Mouse (Mus musculus): ENCODE measurements around the gene G430095P16Rik.

Gene G430095P16Rik

DNA sequence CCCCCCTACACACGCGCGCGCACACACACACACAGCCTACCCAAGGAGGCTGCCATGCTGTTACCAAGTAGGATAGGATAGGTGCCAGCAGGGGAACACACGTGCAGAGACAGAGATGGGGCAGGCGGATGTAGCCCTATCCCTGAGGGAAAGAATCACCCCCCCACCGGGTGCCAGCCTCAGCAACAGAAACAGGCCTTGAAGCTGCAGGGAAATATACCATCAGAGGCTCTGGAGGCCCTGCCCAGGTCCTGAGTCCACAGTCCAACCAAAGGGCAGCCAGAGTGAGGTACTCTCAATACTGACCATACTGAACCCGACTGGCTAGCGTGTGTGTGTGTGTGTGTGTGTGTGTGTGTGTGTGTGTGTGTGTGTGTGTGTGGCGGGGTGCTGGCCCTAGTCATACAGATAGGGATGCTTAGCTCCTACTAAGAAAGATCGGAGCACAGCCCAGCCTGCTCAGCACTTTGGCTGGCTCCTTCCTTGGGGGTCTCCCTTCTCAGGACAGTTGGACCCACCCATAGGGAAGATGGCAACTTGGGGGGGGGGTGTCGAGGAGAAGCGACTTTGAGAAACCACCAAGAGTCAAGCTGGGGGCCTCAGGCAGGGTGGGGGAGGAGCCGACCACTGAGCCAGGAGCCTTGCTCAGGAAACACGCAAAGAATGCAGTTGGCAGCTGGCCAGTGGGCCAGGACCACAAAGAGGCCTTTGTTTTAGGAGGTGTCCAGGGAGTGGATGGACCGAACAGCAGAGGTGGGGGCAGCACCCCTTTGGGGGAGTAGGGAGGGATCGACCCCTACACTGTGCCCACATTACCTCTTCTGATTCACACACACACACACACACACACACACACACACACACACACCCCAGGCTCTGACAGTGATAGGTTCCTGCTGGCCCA, 21.0 kb downstream of the G430095P16Rik start:
- no peak for DNase-seq

DNA sequence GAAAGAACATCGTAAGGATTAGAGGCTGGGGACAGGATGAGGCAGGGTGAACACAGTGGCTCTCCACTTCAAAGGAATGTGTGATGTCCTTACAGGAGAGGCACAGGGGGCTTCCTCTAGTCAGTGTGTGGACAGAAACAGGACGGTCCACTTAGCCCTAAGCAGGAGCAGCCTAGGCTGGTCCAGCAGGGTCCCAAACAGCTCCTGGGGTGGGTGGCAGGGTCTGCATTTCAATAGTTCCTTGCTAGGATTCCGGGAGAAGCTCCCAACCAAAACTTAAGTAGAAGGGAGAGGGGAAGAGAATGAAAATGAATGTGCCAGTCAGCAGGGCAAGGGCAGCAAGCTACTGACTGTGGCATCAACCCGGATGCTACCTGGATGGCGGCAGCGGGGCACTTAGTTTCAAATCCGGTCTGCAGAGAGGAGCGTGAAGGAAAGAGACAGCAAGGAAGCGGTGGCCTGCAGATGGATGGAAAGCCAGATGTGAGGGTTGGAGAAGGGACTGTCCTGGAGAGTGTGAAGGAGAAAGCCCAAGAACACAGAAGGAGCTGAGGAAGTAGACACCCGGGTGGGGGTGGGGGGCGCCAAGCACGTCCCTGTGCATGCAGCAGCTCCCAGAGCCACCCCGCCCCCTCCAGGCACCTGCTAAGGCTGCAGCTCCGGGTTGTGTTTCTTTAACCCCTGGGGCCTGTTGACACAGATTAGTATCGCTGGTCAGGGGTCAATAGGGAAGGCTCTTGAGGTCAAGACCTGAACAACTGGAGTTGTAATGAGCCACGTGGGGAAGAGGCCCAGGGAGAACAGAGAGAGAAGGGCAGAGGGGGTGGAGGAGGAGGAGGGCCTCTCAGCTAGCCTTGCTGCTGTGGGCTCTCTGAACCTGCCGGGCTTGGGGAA, 22.5 kb downstream of the G430095P16Rik start:
- DNase-seq = no peak

DNA sequence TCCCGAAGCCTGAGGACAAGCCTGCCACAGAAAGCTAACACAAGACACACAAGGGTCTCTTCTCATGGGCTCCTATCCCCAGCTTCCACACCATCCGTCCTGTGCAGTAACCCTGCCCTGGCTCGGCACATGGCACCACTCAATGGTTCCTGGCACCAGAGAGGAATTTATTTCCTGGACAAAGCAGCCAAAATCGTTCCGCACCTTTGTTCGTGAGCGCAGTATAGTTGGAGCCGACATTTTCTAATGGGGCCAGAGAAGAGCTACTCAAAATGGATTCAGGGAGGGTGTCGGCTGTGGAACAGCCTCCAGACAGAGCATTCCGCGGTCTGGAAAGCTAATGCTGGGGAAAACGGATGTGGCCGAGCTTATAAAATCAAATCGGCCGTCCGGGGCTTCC, 26.7 kb downstream of the G430095P16Rik start:
- no peak for DNase-seq

DNA sequence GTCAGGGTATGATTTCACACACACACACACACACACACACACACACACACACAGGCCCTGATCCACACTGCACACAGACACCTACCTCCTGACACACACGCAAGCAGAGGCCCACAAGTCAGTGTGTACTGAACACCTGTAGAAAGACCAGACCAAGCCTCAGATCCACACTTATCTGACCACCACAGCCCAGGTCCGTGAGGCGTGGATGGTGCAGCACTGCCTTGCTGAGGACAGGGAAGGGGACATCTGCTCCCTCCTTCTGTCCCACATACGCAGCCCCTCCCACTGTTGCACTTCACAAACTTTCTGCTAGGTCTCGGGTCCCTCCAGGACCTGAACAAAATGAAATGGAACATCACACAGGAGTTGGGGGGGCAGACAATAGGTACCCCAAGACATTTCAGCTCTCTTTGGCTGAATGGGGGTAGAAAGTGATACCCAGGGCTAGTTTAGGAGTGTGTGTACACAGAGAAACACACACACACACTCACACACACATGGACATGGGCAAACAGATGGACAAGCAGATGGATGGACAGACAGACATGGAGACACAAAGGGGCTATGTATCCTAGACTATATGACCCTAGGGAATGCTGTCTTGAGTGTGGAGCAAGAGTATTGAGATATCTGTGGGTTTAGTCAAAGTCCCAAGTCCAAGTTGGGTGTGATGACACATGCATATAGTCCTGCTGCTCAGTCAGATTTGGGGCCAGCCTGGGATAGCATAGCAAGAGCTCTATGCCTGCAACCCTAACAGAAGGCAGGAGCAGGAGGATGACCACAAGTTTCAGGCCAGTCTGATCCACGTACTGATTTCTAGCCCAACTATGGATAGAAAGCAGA, 30.2 kb downstream of the G430095P16Rik start:
- DNase-seq = no peak

DNA sequence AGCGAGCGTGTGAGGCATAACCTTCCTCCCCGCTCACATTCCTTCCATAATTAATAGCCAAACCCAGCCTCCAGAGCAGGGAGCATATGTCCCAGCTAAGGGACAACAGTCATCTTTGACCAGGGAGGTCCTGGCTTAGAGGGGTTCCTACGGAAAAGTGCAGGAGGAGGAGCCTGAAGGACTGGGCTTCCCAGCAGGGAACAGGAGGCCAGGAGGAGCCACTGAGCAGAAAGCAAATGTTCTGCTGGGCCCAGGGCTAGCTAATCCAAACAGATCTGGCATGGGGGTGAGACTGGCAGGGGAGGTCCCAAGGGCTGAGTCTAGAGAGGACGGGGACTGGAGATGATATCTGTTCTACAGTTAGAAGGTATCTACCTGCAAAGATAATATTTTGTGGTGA, 34.7 kb downstream of the G430095P16Rik start:
- no peak for DNase-seq

DNA sequence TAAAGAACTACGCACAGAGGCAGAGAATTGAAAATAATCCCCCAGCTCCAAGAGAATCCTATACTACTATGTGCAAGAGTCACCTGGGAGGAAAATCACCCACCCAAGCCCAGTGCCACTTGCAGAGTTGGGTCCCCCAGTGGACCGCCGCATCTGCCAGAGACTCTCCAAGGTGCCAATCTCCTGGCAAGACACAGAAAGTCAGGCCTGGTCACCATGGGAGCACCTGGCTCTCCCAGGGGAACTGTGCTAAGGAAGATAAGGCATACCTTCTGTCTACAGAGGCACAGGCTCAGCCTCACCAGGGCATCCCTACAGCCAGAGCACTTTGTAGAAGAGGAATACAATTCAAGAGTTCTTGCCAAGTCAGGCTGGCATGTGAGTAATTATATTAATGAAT, 35.5 kb downstream of the G430095P16Rik start:
- DNase-seq = no peak

DNA sequence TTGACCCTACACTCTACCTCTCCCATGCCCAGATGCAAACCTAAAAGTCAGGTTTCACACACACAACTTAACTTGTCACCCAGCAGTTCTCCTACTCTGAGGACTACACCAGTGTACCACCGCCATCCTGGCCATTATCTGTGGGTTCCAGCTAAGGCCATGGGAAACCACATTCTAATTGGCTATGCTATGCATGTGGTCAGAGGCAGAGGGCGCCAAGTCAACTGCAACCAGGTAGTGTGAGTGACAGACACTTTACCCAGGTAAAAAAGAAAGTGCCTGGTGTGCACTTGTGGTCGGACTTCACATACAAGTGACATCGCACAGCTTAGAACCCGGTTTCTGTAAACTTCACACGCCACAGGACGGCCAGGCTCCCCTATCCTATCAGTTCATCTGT, 36.3 kb downstream of the G430095P16Rik start:
- no peak for DNase-seq

DNA sequence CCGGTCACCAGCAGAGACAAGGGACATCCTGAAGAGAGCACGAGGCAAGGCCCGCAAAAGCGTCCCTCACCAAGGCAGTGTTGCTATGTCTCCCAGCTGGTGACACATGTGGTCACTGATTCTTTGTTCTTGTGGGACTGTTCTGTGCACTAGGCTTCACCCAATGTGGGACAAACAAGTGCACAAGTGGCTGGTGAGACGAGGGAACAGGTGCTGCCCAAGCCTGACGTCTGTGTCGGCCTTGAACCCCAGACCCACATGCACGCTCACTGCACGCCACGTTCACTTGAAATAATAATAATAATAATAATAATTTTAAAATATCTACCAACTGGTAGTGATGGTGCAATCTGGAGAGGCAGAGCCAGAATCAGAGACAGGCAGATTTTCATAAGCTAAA, 36.9 kb downstream of the G430095P16Rik start:
- DNase-seq = no peak

DNA sequence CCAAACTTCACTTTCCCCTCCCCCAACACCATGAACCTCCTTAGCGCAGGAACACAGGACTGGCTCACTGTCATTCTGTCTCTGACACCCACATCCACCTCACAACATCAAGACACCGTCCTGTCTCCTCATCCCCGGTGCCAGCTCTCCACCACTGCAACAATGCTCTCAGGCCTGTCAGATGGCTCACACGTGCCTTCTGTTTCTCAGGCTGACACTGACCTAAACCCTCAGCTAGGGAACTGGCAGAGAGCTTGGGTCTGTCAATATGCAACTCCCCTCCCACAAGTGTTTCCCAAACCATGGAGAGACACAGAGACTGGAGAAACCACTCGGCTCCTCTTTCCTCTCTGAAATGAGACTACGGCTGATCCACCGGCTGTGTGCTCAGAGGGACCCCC, 37.6 kb downstream of the G430095P16Rik start:
- no peak for DNase-seq

DNA sequence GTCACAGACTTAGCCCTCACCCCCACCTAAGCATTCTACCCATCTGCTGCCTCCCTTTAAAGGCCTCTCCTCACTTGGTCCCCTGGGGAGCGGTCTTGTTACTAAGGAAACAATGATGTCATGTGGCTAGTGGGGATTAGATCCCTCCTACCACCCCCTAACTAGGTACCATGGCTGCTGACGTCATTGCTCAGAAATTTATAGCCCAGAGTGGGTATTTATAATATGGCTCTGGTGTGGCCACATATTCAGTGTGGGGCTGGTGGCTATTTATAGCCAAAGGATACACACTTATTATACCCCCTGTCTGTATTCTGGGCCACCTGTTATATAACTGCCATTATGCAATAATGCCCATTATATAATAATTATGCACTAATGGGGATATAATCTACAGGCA, 38.1 kb downstream of the G430095P16Rik start:
- no peak for DNase-seq

DNA sequence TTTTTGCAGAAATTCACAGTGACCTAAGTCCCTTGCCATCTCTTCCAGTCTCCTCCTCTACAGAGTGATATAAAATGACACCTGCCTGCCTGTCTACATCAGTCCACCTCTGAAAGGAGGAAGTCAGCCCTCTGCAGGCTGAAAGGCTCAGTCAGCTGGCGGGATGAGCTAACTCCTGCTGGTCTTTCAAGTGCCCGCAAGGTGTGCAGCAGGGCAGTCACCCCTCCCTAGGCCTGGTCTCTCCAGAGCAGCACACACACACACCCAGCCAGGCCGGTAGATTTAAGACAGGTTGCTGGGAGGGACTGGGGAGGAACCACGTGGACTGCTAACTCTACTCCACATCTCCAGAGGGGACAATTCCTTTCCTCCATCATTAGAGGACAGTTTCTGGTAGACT, 41.3 kb downstream of the G430095P16Rik start:
- no peak for DNase-seq

DNA sequence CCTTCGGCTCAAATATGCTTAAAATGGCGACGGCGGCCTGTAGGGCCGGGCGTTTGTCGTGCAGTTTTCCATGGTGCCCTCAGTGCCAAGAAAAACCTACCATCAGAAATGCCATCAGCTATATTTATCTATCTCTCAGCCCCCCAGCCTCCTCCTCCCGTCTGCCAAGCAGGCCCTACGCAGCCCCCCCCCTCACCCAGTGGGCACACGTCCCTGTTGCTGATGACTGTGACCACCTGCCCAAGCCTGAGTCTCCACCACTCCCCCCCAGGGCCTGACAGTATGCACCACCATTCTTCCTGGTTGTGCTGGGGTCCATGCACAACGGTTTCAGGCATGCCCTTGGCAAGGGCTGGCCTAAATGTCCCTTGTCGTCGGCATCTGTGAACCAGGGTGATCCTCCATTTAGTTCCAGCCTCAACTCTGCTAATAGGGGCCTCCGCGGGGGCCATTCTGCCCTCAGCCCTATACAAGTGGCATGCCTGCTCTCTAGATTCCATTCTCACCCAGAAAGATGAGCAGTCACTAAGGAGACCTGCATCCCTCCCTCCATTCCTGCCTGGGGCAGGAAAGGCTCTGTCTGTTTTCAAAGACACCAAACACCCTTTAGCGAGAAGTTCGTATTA, 42.2 kb downstream of the G430095P16Rik start:
- DNase-seq = no peak

DNA sequence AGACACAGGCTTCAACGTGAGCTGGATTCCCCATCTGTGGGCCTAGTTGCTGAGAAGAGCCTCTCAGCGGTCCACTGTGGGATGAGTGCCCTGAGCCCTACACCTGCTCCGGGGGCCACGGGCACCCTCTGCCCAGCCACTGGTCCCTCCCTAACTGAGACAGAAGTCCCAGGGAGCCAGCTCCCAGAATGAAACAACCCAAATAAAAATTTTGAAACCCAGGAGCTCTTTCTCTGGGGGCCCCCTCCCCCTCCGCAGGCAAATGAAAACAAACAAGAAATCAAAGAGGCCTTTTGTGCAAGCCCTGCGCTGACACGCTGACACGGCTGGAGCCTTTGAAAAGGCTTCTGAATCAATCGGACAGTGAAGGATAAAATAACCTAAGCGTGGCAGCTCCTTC, 42.8 kb downstream of the G430095P16Rik start:
- DNase-seq = no peak

DNA sequence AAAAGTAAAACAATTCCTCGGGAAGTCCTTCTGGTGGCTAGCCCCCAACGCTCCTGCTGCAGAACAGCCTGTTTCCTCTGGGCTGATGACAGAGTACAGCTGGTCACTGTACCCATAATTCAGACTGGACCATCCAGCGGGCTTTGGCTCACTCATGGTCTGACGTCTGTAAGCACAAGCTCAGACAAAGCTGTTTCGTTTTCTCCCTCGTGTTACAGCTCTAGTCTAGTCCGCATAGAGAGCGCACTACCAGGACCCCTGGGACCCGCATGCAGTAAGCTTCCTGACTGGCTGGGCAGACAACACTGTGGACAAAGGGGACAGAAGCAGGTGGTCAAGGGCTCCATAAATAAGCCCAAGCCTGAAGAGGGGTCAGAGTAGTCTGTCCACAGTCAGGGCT, 43.6 kb downstream of the G430095P16Rik start:
- DNase-seq = no peak

DNA sequence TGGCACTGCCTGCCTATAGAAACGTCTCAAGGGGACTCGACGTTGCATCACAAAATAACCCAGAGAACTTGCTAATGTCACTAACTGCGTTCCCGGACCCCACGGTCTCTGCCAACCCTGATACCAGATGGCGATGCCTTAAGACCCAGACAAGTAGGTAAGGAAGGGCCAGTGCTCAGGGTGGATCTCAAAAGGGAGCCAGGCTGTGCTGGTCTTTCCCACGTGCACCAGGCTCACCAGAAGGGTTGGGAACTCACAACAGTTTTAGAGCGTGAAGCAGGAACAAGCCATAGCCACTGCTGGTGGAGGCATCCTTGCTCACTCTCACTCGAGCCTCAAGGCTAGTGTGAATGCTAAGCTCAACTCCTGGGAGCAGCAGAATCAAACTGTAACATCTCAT, 44.4 kb downstream of the G430095P16Rik start:
- DNase-seq = no peak

DNA sequence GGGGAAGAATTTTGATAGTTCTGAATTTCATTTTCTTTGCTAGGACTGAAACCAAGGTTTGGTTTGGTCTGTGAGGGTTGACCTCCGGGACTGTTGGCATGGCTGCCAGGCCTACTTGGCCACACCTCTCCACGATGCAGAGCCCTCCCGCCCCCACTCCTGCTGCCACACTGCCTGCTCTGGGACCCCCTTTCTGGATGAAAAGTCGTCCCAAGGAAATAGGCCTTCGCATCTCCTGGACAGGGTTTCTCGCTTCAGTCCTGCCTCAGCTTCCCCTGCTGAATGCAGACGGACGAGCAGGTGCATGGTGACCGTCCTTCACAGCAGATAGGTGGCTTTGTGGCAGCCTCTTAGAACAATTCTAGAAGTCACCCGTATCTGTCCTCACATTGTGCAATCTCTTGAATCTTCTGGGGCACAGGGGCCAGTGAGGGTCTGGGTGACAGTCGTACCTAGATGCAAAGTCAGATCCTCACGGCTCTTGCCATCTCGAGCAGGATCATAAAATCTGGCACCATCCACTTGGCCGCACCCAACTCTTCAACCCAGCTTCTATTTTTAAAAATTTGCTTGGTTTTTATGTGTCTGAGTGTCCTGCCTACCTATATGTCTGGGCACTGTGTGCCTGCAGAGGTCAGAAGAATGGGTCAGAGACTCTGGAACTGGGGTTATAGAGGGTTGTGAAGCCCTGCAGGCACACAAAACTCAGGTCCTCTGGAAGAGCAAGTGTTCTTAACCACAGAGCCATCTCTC, 45.7 kb downstream of the G430095P16Rik start:
- DNase-seq = no peak

DNA sequence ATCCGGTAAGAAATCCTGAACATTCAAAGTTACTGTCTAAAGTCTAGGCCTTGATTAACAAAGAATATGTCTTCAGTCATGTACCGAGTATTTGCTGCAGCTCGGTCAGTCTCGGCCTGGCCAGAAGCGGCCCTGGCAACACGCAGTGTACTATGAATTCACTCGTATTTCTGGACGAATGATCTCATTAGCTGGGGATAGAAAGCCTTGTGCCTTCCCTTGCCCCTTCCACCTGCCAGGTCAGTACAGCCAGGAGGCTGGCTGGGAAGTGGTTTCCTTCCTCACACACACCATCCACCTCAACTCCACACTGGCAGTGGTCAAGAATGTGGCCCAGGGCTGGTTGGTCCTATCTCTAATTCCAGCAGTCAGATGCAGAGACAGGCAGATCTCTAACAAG, 46.5 kb downstream of the G430095P16Rik start:
- DNase-seq = no peak

DNA sequence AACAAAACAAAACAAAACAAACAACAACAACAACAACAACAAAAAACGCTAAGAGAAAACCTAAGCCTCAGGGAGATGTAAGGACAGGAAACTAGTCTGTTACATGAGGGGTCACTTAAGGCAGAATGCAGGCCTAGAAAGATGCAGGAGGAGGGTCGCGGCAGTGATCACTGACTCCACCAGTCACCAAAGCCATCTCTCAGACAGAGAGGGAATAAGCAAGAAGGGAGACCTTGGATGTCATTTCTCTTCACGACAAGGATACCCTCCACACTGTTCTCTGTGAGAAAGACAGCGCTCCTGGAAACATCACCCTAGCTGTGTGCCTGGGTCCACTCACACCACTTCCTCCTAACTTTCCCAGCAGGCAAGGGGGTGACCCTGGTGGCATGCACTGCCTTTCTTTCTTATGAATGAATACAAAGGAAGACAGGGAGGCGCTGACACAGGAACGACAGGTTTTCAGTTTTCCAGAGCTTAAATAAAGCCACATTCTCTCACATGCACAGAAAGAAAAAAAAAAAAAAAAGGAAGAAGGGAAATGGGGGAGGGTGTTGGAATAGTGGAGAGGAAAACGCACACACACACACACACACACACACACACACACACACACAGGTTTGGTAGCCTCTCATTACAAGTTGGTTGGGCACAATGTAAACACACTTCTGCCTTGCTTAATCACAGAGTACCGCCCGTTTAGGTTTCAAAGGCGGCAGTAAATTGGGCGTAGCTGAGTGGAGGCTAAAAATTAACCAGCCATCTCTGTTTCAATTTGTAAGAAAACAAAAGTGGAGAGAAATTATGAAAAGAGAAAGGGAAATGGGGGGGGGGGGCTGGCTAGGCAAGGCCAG, 47.5 kb downstream of the G430095P16Rik start:
- no peak for DNase-seq

DNA sequence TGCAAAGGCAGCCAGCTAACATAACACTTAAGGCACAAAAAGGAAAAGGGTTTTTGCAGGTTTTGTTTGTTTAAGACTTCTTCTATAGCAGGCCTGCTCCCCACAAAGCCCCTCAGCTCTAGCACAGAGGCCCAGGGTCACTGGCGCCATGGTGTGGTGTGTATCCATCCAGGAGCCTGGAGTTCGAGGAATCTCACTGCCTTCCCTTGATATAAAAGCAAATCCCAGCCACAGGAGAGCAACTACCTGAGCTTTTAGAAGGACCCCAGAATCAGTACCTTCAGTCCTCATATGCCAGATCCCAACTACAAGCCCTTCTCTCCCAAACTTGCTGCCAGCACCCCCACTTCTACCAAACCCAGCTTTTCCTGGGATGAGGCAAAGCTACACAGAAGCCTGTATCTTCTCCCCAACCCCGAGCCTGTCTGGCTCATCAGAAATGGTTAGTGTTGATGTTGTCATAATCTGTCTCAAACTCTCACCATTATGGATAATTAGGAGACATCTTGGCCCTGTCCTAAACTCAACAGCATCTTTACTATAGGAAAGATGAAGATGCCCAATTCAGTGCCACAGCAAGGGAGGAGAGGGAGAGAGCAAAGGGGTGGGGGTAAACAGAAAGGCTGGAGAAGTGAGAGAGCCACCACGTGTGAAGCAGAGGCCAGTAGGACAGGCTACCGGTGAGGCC, 48.3 kb downstream of the G430095P16Rik start:
- no peak for DNase-seq

DNA sequence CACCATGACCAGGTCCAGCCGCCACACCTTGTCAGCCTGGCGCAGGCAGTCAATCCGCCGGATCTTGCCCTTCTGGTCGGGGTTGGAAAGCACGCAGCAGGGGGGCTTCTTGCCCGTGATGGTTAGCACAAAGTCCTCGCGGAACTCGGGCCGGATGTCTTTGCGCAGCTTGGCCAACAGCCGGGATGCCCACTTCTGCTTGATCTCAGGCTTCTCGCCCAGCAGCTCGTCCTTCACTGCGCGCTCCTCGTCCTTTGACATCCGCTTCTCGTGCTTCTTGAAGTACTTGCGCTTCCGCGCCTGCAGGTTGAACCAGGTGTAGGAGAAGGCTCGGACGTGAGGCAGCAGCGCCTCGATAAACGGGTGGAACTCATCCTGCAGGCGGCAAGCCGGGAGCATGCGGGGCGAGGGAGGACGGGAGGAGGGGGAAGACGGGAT, 49.2 kb downstream of the G430095P16Rik start:
- no peak for DNase-seq
